Mouse (Mus musculus) urinary bladder, postnatal 10 days (tissue): ENCODE data around the gene Bfar.
"Not testable (repeated sequence)": the region's sequence is repeated elsewhere in the genome, so short reads cannot be mapped to it uniquely, and the experiment has no call there.

Experiments used
- DNase-seq: peaks from one replicate; pipeline ENCODE4 v3.0.0; 2022; ENCODE audit warnings: low spot score

Gene Bfar

GRCm38 (mm10) chr16:13671685-13672385 is at the start of gene Bfar, which contains the start of gene 3110001I22Rik:
Gene Bfar, plus strand, starts transcription at chr16:13671858.
Gene 3110001I22Rik, plus strand, starts transcription at chr16:13671929.
- peak; percentile 45 for DNase-seq

DNA sequence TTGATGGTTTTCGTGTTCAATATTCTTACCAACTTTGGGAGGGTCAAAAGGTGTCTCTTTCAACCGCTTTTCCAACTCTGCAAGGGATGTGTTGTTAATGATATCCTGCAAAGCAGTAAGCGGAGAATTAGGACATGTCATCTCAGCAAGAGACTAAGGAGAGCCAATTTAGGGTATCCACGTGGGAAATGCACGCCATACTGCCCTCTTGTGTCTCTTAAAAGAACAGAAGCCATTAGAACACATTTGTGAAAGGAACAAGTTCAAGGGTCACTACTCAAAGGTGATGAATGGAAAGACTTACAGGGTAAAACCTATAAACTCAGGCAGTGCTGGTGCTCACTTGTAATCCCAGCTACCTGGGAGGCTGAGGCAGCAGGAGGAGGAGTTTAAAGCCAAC is 43.3 kb upstream of the Bfar start:
- no peak for DNase-seq

DNA sequence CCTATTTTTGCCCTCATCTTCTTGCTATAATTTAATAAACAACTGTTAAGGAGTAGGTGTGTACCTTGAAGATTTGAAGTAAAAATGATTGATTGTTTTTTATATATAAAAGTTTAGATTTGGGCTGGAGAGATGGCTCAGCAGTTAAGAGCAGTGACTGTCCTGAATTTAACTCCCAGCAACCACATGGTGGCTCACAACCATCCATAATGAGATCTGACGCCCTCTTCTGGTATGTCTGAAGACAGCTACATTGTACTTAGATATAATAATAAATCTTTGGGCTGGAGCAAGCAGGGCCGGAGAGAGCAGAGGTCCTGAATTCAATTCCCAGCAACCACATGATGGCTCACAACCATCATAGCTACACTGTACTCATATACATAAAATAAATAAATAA is 33.5 kb upstream of the Bfar start:
- not testable (repeated sequence) for DNase-seq

- no peak for DNase-seq
These were observed 32.1 kb upstream of the Bfar start for GRCm38 (mm10) chr16:13639508-13639907.

DNA sequence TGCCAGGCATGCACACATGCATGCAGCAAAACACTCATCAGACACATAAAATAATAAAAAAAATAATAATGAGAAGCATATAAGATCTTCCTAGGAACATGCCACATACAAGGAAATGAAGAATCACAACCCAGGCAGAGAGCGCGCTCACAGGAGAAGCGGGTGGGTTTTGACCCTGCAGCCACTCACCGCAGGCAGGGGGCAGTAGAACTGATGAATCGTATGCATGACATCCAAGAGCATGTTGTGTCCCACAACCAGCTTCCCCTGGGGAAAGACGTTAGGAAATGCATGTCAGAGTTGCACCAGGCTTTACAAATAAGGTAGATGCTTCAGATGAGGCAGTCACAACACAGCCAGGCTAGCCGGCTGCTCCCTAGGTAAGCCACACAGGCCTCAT is 31.6 kb upstream of the Bfar start:
- DNase-seq: no peak

GRCm38 (mm10) chr16:13644474-13644873 is 27.2 kb upstream of the Bfar start:
- no peak for DNase-seq

DNA sequence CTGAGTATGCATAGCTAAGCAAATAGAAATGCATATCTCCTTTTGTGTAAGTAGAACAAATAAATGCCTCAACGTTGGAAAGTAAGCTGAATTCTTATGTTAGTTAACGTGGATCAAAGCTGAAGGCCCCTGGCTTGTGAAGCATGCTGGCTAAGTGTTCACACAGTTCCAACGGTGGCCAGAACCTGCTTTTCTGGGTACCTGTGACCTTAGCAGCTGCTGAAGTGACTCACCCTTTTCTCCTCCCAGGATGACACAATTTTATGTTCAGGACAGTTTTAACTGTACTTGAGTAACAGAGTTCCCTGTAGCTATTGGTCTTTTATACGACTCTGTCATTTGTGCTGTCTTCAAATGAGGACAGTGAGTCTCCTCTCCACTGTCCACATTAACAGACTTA is 25.7 kb upstream of the Bfar start:
- DNase-seq: no peak

GRCm38 (mm10) chr16:13658886-13659285 is 12.8 kb upstream of the Bfar start:
- DNase-seq: no peak

- no peak for DNase-seq
These were observed 10.9 kb upstream of the Bfar start for GRCm38 (mm10) chr16:13660736-13661135.

DNA sequence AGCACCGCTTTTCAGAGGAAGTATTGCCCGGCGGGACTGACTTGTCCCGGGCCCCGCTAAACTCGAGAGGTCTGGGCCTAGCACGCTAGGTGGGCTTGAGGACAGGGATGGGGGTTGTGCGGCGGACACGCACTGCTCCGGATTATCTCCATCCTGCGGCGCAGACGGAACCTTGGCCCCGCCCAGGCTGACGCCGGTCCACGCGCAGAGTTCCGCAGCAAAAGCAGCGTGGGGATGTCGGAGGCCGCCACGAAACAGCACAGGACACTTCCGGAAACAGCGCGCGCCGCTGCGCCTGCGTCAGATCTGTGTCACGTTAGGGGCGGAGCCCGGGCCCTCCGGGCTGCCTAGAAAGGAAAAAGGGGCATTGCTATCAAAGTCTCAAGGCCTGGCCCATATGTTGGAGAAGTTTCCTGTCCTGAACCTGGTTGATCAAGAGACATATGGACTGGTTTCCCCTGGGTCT is 3.7 kb upstream of the Bfar start, which contains the start of gene Parn:
Gene Parn (minus strand): TSS at position 293 of the 466 bp plus-strand sequence.
- peak; percentile 76 for DNase-seq

- no peak for DNase-seq
These were observed 3.1 kb upstream of the Bfar start for GRCm38 (mm10) chr16:13668402-13669108.

DNA sequence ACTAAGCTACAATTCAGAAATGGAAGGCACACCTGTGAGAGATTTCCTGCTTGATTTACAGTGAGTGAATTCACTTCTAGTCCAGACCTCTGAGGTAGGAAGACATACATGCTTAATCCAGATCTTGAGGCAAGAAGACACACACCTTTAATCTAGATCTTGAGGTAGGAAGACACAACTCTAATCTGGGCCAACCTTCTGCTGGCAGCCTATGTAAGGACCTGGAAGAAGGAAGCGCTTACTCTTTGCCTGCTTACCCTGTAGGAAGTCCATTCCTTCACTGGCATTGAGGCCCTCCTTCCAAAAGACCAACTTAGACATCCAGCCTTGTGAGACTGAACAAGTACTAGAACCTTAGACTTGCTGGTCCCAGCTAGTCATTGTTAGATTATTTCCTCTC is 2.4 kb upstream of the Bfar start:
- DNase-seq: no peak

GRCm38 (mm10) chr16:13670896-13671295 is 762 bp upstream of the Bfar start:
- DNase-seq: not testable (repeated sequence)

DNA sequence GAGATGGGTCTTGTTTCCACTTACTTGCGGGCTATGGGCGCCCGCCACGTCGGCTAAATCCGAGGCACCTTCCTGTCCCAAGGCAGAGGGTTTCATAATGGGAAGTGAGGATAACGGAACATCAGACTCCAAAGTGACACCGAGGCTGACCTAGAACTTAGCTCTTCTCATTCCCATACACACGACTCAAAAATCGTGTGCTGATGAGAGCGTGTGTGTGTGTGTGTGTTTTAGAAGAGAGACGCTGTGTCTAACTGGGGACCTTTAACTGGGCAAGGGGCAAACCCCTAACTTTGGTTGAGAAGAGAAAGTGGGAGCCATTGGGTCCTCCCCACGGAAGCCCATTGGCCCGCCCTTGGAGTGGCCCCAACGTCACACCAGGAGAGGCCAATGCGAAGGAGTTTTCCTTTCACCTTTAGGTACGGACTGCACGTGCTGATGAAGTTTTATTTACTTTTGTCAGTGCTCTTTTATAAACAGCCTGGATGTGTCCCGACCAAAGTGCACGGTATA is 784 bp downstream of the Bfar start:
- no peak for DNase-seq

- DNase-seq: no peak
These were observed 1.5 kb downstream of the Bfar start for GRCm38 (mm10) chr16:13673114-13673513.

DNA sequence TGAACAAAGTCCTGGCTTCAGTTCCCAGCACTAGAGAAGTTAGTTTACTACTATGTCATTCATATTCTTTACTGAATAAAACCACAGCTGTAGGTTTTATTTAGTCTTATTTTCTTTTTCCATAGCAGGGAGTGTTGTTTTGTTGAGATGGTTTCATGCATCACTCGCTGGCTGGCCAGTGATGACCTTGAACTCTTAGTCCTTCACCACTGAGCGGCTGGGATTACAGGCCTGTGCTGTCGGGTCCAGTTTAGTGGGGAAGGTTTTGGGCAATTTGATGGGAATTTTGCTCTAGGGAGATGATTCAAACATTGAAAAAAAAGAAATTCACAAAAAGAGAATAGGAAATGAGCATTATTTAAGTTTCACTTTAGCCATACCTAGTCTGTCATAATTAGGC is 2.9 kb downstream of the Bfar start:
- DNase-seq: no peak

- no peak for DNase-seq
These were observed 7.1 kb downstream of the Bfar start for GRCm38 (mm10) chr16:13678601-13679319.

DNA sequence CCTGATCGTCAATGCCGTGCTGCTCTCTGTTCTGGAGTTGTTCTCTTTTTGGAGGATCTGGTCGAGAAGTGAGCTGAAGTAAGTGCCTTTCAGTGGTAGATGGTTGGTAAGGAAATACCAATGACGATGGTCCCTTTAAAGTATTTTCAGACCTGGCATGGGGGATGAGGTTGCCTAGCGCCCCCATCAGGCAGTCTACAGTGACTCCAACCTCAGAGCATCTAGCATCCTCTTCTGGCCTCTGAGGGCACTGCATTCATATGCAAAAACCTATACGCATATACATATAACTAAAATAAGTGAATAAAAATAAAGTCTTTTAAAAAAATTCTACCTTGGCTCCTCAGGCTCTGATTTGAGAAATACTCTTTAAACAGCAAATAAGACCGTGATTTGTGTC is 27.3 kb downstream of the Bfar start:
- no peak for DNase-seq

DNA sequence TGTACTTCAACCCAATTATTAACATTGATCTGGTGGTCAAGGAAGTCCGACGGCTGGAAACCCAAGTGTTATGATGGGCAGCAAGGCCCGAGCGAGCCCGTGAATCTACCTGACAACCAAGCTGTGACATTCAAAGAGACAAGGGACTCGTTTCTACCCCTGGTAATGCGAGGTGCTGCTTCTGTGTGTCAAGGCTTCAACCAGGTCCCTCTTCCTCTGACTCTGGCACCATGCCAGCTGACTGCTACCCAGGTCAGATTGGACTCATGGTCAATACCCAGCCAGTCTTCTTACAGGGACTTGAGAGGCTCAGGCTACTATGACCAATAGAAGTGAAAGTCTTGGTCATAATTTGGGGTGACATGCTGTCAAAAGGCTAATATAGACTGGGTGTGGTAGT is 30.5 kb downstream of the Bfar start:
- no peak for DNase-seq

- DNase-seq: no peak
These were observed 33.0 kb downstream of the Bfar start for GRCm38 (mm10) chr16:13704676-13705075.

DNA sequence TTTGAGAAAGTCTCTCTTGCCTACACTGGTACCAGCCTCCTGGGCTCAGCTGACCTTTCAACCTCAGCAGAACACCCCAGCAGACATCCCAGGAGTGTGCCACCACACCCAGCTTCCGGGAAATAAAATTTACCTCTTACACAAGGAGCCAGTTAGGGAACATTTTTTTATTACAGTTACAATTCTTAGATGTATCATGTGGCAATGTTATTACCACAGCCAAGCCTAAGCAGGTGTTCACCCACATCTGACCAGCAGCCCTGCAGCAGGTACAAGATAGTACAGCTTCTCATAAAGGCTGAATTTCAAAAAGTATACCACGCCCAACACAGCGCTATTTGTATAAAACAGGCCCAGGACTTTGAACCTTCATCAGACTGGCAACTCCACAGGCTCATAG is 43.3 kb downstream of the Bfar start:
- DNase-seq: no peak

DNA sequence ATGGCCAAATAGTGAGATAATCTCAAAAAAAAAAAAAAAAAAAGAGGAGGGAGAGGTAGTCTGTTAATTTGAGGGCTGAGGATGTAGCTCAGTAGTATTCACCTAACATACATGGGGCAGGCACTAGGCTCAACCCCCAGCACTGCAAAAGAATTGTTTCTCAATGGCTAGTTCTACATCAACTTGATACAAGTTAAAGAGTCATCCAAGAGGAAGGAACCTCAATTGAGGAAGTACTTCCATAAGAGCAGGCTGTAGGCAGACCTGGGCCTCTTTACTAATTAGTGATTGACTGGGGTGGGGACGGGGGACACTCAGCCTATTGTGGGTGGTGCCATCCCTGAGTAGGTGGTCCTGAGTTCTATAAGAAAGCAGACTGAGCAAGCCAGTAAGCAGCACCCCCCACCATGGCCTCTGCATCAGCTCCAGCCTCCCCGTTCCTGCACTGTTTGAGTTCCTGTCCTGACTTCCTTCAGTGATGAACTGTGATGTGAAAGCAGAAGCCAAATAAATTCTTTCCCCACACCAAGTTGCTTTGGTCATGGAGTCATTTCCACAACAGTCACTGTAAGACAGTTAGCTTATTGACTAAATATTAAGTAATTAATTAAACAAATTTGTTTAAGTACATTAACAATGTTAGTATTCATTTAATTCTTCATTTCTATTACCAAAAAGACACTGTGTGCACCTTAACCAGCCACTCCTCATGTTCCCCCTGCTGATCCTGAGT is 45.3 kb downstream of the Bfar start:
- no peak for DNase-seq
